Mouse (Mus musculus) megakaryocyte, embryonic 14.5 days (primary cell): ENCODE results near the gene Fam20b. TPM values are rescaled to one million over a fixed set of nuclear protein-coding genes. Genes with fewer than 3 reads are reported as not detected.

Experiments
- H3K27me3 ChIP-seq: replicated peaks from 2 replicates; pipeline ENCODE3; 2012; ENCODE audit warnings: inconsistent platforms
- H3K36me3 ChIP-seq: replicated peaks from 2 replicates; pipeline ENCODE3; 2012; ENCODE audit warnings: low read length, inconsistent platforms, mixed read lengths
- H3K4me1 ChIP-seq: 2 replicates; pipeline ENCODE4 v1.6.1; 2012; ENCODE audit warnings: inconsistent platforms
- H3K4me3 ChIP-seq: replicated peaks from 2 replicates; pipeline ENCODE3; 2012; ENCODE audit warnings: moderate library complexity, mild to moderate bottlenecking, inconsistent platforms
- H3K9me3 ChIP-seq: 2 replicates; pipeline ENCODE4 v1.6.1; 2012; ENCODE audit warnings: inconsistent platforms
- FLI1 ChIP-seq: IDR thresholded peaks from 2 replicates; pipeline ENCODE4 v1.6.1; 2012; ENCODE audit warnings: low read length, inconsistent platforms, mixed read lengths
- GATA1 ChIP-seq: IDR thresholded peaks from 3 replicates; pipeline ENCODE4 v1.6.1; 2012; ENCODE audit warnings: mixed read lengths, low read length, inconsistent platforms, borderline replicate concordance
- polyA plus RNA-seq: library from polyadenylated mRNA; stranded (reverse); fragments of >175 nt; gene quantifications from 2 replicates; pipeline ENCODE4 v1.2.3, GENCODE M21; 2012; ENCODE audit warnings: low replicate concordance; ENCODE audit not compliant: insufficient read depth

Gene Fam20b
- polyA plus RNA-seq, 1 experiment, result 6.0 TPM

DNA sequence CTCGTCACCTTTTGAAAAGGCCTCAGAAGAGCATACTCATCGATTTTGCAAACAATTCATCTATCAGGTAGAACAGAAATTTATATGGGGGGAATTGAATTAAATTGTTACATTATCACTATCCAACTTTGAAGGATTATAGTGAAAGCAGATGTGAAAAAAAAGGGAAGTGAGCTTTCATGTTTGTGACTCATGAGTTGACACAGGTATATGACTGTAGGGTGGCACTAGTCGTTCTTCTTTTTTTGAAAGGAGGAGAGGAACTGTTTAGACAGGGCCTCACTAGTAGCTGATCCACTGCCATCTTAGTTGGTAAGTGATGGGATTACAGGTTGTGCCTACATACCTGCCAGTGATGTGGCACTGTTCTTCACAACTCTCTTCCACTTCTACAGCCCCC, 10.2 kb downstream of the Fam20b start:
- Histone ChIP-seq H3K36me3 (peaks cover 54% of the 10 kb centered on the region), H3K4me3 (peak overlapping the region; percentile 46), H3K4me1 (peaks cover 62% of the 10 kb centered on the region), H3K9me3 (no peaks in the 10 kb centered on the region), H3K27me3 (no peaks in the 10 kb centered on the region)
- TF ChIP-seq FLI1 (no peak), GATA1 (no peak)

DNA sequence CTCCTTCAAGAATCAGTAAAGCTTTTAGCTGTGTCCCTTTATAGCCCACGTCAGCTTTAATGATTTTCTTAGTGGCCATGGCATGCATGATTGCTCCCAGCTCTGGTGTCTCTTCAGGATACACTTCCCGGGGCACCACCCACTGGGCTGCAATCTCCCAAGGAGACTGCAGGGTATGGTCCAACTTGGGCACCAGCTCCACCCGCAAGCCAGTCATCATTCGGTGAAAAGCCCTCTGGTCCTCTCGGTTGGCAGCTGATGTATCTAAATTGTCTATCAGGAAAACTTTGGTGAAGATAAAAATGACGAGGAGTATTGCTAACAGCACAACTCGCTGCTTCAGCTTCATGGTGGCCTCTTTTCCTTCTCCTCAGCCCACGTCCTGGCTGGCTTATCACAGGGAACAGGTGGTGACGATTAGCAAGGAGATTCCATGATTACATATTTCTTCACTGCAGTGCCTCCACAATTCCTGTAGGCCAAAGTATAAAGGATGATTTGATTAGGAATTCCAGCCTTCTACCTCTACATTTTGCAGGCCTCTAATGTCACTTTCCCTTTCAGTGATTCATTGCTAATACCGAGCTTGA, 13.1 kb downstream of the Fam20b start:
- TF ChIP-seq GATA1 (no peak), FLI1 (no peak)
- Histone ChIP-seq H3K4me1 (peaks cover 44% of the 10 kb centered on the region), H3K36me3 (peaks cover 79% of the 10 kb centered on the region), H3K27me3 (no peaks in the 10 kb centered on the region), H3K9me3 (no peaks in the 10 kb centered on the region), H3K4me3 (no peak overlapping the region)

DNA sequence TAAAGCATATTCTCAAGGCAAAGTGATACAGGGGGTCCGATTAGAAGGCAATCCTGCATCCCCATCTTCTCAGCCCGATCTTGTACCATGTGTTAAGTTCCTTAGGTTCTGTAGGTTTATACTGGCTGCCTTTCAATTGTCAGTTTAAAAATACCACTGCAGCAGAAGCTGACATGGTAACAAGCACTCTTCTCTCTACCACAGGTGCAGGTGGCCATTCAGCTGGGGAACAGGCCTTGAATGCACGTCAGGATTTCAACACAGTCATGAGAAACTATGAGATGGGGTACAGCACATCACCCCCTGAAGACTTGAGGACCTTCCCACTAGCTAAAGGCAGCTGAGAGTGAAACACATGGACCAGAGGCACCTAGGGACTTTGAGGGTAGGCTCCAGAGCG, 15.4 kb downstream of the Fam20b start:
- H3K36me3 ChIP-seq, result peaks cover 88% of the 10 kb centered on the region
- no peak for TF ChIP-seq FLI1
- no peak for TF ChIP-seq GATA1
- H3K9me3 ChIP-seq, result no peaks in the 10 kb centered on the region
- H3K4me1 ChIP-seq, result peaks cover 27% of the 10 kb centered on the region
- H3K4me3 ChIP-seq, result no peak overlapping the region
- H3K27me3 ChIP-seq, result no peaks in the 10 kb centered on the region

DNA sequence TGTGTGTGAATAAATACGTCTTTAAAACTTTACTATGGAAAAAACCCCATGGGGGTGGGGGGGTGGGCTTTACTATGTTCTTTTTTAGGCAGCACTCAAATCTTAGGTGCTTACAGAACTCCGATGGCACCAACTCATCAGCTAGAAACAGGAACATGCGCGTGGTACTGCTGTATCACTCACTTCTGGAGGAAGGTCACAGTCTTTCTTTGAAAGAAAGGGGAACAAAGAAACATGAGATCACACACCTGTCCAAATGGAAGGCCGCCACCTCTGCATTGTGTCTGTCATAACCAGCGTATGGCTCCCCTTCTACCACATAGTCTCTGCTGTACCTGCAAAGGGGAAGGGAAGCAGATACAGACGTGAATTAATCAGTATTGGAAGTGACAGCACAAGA, 16.7 kb downstream of the Fam20b start:
- Histone ChIP-seq H3K4me1 (peaks cover 15% of the 10 kb centered on the region), H3K36me3 (peaks cover 92% of the 10 kb centered on the region), H3K4me3 (no peak overlapping the region), H3K9me3 (no peaks in the 10 kb centered on the region), H3K27me3 (no peaks in the 10 kb centered on the region)
- TF ChIP-seq FLI1, result no peak
- no peak for TF ChIP-seq GATA1

DNA sequence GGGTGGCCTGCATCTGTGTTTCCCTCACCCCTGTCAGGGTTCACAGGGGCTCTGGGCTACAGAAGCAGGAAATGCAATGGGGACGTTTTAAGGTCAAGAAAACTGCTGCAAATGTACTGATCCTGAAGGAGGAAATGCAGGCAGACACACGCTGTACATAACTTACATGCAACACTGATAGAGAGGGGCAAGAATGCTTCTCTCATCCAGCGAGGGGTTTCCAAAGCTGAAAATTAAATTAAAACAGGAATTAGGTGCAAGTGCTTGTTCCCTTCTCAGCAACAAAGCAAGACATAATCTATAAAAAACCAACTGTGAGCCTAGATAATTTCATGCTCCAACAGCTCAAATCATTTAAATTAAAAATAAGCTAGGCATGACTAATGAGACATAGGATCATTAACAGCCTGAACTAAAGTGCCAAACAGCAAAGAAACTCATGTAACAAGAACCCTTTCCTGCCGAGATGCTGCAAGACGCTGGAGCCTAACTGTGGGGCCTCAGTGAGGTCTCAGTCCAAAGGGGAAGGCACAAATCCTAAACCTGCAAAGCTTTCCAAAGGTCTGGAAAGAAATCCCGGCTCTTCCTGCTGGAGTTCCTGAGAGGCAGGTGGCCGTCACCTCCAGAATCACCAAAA, 32.7 kb downstream of the Fam20b start:
- peaks cover 95% of the 10 kb centered on the region for H3K36me3 ChIP-seq

DNA sequence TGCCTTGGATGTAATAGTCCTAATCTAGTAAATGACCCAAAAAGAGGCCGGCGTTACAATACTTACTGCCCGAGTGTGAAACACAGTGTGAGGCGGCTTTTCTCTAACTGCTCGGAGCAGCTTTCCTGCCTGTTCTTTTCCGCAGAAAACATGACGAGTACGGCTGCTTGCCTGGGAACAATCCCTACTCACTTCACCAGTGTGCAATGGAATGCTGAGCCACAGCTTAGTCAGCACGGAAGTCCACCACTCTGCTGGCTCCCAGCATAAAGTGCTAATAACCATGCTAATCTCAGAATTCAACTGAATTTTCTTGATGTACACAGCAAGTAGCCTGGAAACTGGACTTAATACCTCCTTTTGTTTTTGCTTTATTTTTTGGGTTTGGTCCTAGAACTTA, 39.3 kb downstream of the Fam20b start:
- Histone ChIP-seq H3K9me3 (no peaks in the 10 kb centered on the region), H3K4me3 (no peak overlapping the region), H3K4me1 (peaks cover 17% of the 10 kb centered on the region), H3K27me3 (no peaks in the 10 kb centered on the region), H3K36me3 (peaks cover 59% of the 10 kb centered on the region)
- TF ChIP-seq FLI1 (no peak), GATA1 (no peak)

More for the DNA sequence above, 32.7 kb downstream of the Fam20b start:
- Histone ChIP-seq H3K27me3 (no peaks in the 10 kb centered on the region), H3K4me3 (no peak overlapping the region), H3K9me3 (no peaks in the 10 kb centered on the region), H3K4me1 (0 out of 2 replicates have a peak, but pooled peaks cover 1% of the 10 kb centered on the region)
- no peak for TF ChIP-seq FLI1
- TF ChIP-seq GATA1, result no peak

DNA sequence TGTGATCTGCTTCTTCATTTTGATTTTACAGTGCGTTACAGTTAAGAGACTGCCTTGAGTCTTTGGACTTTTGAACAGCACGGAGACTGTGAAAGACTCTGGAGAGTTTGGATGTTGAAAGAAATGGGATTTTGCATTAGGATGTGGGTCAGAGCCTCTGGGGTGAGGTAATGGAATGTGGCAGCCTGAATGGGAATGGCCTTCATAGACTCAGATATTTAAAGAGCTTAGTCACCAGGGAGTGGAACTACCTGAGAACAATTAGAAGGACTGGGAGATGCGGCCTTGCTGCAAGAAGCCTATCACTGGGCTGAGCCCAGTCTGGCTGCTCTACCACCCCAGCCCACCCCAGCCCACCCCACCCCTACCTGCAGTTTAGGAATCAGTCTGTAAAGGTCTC, 41.7 kb downstream of the Fam20b start:
- no peaks in the 10 kb centered on the region for H3K9me3 ChIP-seq
- peaks cover 40% of the 10 kb centered on the region for H3K36me3 ChIP-seq
- TF ChIP-seq GATA1, result no peak
- no peak for TF ChIP-seq FLI1
- H3K27me3 ChIP-seq, result no peaks in the 10 kb centered on the region
- peaks cover 40% of the 10 kb centered on the region for H3K4me1 ChIP-seq
- no peak overlapping the region for H3K4me3 ChIP-seq

DNA sequence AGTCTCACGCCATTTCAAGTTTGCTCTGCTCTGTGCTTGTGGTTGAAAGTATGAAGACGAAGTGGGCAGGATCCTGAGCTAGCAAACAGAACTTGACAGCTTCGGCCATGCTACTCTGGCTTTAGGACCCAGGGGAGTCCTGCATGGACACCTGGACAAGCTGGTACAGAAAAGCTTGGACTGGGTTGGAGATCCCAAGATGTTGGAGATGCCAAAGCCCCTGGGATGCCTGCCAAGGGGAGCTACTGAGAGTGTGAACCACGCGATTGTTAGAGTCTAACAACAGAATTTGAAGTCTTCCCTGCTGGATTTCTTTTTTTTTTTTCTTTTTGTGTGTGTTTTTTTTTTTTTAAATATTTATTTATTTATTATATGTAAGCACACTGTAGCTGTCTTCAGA, 42.3 kb downstream of the Fam20b start:
- no peaks in the 10 kb centered on the region for H3K27me3 ChIP-seq
- peaks cover 41% of the 10 kb centered on the region for H3K4me1 ChIP-seq
- no peaks in the 10 kb centered on the region for H3K9me3 ChIP-seq
- H3K36me3 ChIP-seq, result peaks cover 37% of the 10 kb centered on the region
- H3K4me3 ChIP-seq, result no peak overlapping the region
- TF ChIP-seq GATA1 (no peak), FLI1 (no peak)

DNA sequence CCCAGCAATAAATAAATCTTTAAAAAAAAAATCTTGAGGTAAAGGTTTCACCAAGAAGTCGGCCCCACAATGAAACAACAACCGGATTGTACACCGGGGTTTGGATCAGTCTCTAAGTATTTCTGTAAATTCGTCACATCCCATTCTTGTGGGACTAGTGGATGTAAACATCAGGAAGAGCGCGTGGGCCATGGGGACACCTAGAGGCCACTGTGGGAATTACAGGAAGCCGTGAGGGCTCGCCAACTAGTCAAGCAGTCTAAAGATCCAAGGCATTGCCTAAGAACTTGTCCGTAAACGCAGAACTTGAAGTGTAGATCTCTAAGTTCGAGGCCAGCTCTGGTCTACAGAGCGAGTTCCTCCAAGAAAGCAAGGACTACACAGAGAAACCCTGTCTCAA, 42.7 kb downstream of the Fam20b start:
- peaks cover 33% of the 10 kb centered on the region for H3K36me3 ChIP-seq
- H3K27me3 ChIP-seq, result no peaks in the 10 kb centered on the region
- TF ChIP-seq FLI1 (no peak), GATA1 (no peak)
- no peaks in the 10 kb centered on the region for H3K9me3 ChIP-seq
- peaks cover 40% of the 10 kb centered on the region for H3K4me1 ChIP-seq
- H3K4me3 ChIP-seq, result no peak overlapping the region

DNA sequence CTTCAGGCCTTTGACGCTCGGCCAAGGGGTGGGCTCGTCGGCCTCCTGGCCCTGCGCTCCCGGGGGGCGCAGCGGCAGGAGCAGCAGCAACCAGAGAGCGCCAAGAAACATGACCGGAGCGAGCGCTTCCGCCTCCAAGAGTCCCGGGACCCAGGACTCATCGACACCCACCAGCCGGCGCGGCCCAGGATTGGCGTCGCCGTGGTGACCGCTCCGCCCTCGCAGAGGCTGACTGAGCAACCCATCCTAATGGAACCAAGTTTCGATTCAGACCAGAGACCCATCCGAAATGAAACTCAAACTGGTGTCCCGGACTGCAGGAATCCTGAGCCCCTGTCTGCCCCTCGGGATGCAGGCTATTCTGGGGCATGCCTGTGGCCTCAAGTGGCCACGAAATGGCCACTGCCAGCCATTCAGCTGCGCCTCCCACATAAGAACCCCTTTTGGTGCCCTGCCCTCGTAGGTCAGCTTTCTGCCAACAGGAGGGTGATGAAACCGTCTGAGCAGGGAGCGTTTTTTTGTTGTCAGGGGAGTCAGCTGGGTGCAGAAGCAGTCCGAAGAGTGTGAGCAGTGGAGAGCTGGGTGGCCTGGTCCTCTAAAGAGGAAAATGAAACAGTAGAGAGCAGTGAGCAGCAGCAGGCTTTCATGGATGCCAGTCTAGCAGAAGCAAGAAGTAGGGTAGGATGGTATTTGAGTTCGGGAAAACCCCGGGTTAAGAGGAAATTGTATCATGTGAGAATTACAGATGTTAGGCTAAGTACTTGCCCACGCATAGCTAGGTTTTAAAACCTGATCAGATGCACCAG, 44.5 kb downstream of the Fam20b start, which contains the start of gene Tor3a:
Gene Tor3a (minus strand): TSS at position 162 of the 806 bp plus-strand sequence.
- no peaks in the 10 kb centered on the region for H3K9me3 ChIP-seq
- H3K36me3 ChIP-seq, result peaks cover 26% of the 10 kb centered on the region
- TF ChIP-seq GATA1 (no peak), FLI1 (no peak)
- H3K4me3 ChIP-seq, result peak within 1 kb of the TSS; percentile 97
- H3K4me1 ChIP-seq, result peaks cover 36% of the 10 kb centered on the region
- no peaks in the 10 kb centered on the region for H3K27me3 ChIP-seq
